Mouse (Mus musculus) gastrocnemius, postnatal 10 days (tissue): Measurements from ENCODE around the gene Grb14. TPM values are rescaled to one million over a fixed set of nuclear protein-coding genes. Genes with fewer than 3 reads are reported as not detected.
A peak's percentile ranks its signal among the peaks of the same experiment; 100 is the strongest.

Experiments used
- DNase-seq: peaks from one replicate; pipeline ENCODE4 v3.0.0; 2021; ENCODE audit warnings: mixed read lengths
- long read RNA-seq, 2 experiments: library from polyadenylated mRNA; stranded (forward); transcript quantifications; one replicate each; pipeline ENCODE4 v2.0.0; 2021
- total RNA-seq, 2 experiments: library from RNA; stranded (reverse); gene quantifications; 2 replicates each; pipeline ENCODE4 v1.2.3; 2021

Gene Grb14
- total RNA-seq: 10 to 100 TPM; 13.6 to 18.7 TPM
- long read RNA-seq, experiment 1, transcript Grb14-201 (14 exons, 1,986 nt): major isoform, 8 of 23 reads
- long read RNA-seq, experiment 1, partial matches to known transcripts: 1 of 23 reads
- long read RNA-seq, experiment 1, other reads (novel, unspliced or antisense): 14 of 23 reads
- long read RNA-seq, experiment 2, transcript Grb14-201 (14 exons, 1,986 nt): major isoform, 6 of 19 reads
- long read RNA-seq, experiment 2, partial matches to known transcripts: 0 of 19 reads
- long read RNA-seq, experiment 2, other reads (novel, unspliced or antisense): 13 of 19 reads

DNA sequence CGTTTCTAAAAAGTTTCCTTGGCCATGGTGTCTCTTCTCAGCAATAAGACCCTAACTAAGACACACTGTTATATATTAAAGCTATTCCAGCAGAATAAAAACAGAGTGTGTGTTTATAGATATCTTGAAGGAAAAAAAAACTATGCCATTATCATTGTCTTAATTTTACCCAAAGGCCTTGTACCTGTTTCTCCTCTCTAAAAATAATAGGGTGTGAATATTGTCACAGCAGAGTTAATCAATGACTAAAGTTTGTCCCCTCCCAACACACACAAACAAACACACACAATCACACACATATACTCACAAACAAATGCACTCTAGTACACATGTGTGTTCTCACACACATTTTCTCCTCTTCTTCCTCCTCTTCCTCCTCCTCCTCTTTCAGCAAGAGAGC, at the start of gene Grb14:
Gene Grb14, minus strand, starts transcription at position 101 of the 400 bp plus-strand sequence.
- DNase-seq: no peak

GRCm38 (mm10) chr2:65072205-65072604, 47.4 kb upstream of the Grb14 start:
- DNase-seq: no peak

DNA sequence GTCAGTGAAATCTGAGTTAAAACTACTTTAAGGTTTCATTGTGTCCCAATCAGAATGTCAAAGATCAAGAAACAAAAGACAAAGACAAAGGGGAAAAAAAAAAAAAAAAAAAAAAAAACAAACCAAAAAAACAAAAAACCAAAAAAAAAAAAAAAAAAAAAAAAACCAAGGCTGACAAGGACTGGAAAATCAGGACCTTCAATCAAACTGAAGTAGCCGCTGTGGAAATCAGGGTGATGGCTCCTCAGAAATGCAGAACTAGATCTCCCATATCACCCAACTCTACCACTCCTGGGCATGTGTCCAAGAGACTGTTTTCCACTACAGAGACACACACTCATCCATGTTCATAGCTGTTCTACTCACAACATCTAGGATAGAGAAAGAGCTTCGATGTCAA, 29.0 kb upstream of the Grb14 start:
- DNase-seq: no peak

- DNase-seq: no peak
These were observed 27.6 kb upstream of the Grb14 start for GRCm38 (mm10) chr2:65052191-65053012.

DNA sequence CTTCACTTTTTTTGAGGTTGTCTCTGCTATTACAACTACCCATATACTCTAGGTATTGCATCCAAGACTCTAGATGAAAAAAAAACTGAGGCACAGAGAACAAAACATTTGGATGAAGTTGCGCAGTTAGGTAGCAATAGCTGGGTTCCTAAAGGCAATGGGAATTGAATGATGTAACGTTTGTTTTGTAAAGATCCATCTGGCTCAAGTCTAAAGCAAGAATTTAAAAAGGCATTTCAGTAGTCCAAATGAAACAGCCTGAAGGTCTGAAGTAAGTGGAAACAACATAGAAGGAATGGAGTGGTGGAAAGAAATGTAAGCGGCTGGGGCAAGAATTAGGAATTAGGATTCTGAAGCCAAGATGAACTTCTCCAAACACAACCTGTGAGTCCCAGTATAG, 26.0 kb upstream of the Grb14 start:
- DNase-seq: no peak

DNA sequence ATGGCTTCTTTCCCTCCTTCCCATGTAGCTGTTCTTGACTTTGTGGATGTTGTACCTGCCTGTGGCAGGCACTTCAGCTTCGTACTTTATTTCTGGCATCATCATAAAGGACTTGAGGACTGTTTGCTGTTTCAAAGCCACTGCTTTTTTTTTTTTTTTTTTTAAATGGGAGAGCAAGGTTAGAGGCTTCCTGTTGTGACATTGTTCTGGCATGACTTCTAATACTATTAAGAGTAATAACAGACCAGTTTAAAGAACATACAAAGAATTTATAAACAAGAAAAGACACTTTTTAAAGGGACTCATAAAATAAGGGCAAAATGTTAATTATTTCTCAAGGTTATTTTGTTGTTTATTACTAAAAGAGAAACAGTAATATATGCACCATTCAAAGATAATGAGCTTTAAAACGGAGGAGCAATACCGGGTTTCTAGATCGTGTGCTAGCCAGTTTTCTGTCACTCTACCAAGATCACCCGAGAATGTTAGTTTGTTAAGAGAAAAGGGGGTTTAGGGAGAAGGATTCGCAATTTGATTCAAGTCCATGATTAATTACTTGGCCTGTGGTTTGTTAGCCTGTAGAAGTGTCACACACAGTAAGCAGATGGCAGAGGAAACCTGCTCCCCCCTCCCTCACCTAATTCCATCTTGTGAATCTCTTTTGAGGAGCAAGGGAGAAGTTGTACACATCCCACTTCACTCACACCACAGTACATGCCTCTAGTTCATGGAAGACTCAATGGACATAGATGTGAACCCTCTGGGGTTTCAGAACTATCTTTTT, 23.6 kb upstream of the Grb14 start:
- no peak for DNase-seq

DNA sequence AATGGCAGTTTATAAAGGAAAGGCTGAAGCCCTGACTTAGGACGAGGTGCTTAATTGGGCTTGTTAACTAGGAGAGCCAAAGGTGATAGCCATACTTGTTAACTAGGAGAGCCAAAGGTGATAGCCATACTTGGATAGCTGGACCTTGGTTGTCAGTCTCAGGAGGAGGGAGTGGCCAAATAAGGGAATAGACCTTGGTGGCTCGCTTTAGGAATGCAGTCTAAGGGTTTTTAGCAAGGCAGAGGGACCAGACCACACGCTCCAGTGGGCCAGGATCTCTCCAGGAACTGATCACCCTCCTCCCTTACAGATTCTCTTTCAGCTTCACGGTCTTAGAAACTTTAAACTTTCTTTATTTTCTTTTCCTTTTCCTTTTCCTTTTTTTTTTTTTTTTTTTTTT, 13.4 kb upstream of the Grb14 start:
- no peak for DNase-seq

- no peak for DNase-seq
These were observed 12.8 kb upstream of the Grb14 start for GRCm38 (mm10) chr2:65037546-65037945.

DNA sequence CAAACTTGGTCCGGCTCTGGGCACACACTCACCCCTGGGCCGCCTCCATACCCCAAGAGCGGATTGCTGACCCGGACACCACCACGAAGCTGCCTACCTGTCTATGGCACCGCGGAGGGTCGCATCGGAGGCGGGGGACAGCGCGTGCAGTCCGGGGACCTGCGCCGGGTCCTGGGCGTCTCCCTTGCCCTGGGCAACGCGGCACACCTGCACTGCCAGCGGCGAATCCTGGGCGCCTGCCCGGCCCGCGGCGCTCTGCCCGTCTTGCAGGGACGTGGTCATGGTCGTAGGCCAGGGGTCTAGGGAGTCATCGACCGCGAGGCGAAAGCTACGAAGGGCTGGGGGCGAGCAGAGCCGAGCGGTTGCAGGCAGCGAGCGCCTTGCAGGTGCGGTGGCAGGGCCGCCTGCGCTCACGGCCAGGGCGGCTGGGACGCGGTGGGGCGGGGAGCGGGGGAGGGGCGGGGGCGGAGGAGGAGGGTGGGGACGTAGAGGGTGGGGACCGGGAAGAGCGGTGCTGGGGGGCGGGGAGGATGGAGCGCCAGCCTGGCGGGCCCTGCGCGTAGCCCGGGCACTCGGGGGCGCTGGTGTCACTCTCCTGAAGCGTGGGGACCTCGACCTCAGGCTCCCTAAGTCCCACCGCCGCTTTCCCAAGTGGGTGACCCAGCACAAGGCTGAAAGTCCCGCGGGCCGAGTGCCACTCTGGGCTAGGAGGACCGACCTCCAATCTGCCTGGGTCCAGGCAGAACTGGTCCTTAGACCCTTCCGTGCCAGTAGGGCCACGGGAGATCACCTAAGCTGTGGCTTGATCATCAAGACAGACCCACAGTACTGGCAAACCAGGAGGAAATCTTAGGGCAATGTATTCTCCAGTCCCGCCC, 2.2 kb downstream of the Grb14 start:
- DNase-seq: peak; percentile 45

DNA sequence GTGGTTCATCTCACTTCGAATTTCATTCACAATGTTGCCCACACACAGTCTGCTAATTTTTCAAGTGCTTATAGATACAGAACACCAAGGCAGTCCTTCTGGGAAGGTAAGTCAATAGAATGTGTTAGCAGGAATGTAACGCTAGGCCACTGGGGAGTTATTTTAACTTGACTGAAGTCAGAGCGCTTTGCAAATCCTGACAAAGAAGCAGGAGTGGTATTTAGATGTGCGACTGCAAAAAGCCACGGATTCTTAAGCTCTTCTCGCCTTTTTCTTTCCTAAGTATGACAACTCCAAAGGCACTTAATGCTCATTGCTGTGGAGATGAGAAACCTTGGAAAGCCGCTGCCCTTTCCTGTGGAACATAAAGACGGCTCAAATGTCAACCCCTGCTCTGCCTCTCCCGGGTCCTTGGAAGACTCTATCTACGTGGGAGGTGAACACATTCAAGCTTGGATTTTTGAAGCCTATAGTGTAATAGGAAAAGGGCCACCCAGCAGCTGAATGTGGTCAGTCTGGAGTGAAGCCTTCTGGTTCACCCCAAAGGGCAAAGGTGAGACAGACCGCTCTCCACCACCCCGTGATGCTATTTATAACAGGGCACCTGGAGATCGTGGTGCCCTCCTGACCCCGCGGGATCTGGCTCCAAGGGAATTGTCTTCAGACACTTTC, 3.0 kb downstream of the Grb14 start:
- no peak for DNase-seq

GRCm38 (mm10) chr2:65017375-65017774, 7.4 kb downstream of the Grb14 start:
- no peak for DNase-seq

DNA sequence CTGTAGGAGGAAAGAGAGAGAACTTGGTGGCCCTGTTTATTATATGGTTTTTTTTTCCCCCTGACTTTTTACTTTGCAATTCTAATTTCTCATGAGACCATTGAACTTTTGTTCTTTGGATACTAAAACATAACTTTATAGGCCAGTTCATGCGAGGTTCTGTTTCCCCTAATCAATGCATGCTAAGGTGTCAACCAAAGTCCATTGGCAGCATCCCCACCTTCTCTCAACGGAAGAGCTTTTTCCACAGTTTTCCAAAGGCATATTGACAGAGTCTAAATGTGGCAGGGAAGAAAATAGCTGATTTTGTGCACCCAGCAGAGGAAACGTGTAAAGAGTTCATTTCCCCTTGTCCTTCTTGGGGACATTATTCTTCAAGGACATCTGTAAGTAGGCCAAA, 10.2 kb downstream of the Grb14 start:
- DNase-seq: no peak

GRCm38 (mm10) chr2:65010105-65010504, 14.7 kb downstream of the Grb14 start:
- no peak for DNase-seq

DNA sequence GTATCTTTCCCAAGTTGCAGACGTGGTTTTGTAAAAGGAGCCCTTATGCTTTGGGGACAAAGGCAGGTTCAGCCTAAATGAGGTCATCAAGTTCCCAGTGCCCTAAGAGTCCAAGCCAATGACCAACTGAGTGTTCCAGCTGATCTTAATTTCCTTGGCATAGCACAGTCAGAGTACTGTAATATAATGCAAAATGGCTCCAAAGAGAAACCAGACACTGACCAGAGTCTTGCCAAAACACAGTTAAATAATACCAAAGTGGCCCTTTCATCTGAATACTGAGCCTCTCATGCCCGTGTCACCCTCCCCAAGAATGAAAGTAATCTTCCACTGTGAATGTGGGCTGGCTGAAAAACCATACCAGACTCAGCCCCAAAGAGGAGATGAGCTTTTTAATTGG, 17.4 kb downstream of the Grb14 start:
- no peak for DNase-seq

DNA sequence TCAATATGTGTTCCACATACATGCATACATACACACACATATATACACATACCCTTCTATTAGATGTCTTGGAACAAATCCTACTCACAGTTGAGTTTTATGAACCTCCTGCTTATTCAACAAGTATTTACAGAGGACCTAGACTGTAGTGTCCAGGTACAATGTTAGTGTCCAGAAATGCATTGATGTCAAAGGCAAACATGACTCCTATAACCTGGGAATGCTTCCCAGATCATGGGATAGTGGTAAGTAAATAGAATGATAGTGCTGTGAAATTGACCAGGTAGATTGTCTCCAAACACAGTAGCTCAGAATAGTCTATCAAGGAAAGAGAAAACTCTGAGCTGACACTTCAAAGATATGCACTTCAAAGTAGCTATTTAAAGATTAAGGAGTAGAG, 19.7 kb downstream of the Grb14 start:
- no peak for DNase-seq

DNA sequence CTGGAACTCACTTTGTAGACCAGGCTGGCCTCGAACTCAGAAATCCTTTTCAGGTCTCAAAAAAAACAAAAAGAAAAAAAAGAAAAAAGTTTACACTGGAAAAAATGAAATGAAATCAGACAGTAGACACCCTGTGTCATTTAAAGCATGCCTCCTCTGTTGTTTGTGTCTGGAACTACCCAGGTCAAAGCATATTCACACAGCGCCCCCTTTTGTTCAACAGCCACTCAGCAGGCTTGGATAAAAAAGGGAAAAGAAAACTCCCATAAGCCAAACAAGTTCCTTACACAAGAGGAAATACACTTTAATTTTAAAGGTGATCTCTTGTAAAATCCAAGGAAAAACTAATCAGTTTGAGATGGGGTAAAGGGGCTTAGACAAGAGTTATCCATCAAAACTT, 21.4 kb downstream of the Grb14 start:
- peak; percentile 13 for DNase-seq

DNA sequence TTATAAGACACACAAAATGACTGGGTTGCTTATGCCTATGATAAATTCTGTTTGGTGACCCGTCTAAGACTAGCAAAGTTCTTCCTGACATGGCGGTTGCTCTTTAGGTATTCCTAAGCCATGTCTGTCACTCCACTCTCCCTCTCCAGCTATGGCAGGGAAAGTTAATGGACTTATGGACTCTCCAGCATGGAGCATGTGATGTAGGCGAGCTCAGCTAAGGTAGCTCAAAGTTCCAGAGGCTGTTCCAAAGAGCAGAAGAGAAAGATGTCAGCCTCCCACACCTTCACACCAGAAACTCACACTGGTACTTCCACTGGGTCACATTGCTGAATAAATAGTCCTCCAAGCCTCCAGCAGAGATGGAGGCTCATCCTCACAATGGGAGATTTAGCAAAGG, 22.2 kb downstream of the Grb14 start:
- no peak for DNase-seq

GRCm38 (mm10) chr2:64995048-64995447, 29.7 kb downstream of the Grb14 start:
- DNase-seq: no peak

DNA sequence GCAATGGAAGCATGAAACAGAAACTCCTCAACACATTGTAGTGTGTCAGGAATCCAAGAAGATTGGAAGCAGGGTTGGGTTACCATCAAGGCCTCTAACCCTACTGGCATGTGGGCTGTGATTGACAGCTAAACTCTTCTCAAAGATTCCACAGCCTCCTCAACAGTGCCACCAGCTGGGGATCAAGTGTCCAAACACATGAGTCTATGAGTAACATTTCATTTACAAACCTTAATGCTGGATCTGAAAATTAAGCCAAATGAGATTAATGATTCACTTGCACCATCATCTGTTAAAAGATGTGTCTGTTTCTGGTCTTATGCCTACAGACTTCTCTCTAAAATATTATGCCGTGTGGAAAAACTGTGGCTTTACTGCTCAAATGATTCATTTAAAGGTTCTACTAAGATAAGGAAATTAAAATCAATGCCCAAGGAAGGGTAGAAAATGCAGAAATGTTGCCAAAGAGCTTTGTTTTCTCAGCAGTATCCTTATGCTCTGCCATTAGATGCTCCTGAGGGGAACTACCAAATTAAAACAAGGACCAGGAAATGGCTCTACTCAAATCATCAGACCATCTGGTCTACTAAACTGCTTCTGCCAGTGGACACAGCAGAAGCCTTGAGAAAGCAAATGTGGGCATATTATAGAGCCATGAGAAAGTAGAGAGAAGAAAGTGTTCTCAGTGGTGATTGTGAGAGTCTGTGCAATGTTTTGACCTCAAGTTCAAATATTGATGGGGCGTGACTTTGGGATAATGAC, 35.2 kb downstream of the Grb14 start:
- no peak for DNase-seq

GRCm38 (mm10) chr2:64987782-64988181, 37.0 kb downstream of the Grb14 start:
- no peak for DNase-seq

DNA sequence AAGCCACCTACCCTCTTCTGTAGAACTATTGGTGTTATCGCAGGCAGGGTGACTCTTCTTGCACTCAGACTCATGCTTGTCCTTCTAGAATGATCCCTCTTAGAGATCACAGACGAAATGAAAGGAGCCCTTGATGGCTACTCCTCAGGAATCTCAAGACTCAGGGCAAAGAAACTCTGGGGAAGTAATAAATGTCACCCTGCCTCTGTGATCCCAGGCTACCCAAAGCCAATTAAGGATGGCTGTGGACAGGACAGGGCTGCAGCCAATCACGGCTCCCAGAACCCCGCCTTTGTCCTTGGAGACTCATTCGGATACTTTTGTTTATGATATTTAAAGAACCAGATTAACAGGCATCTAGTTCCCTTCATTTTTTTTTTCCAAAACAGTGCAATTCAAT, 49.2 kb downstream of the Grb14 start:
- DNase-seq: no peak
